Mouse (Mus musculus) limb, embryonic 11.5 days (tissue): Measurements from ENCODE around the gene Mamdc4. TPM values are rescaled to one million over a fixed set of nuclear protein-coding genes. Genes with fewer than 3 reads are reported as not detected.
A peak's percentile ranks its signal among the peaks of the same experiment; 100 is the strongest.

Experiments
- ATAC-seq: fragments of 200-750 bp; cut with Nextera tagmentation; 2 replicates; pipeline ENCODE4 v1.8.0; 2017; ENCODE audit warnings: low read depth; ENCODE audit not compliant: insufficient number of reproducible peaks, low FRiP score, low TSS enrichment
- DNase-seq: peaks from one replicate; pipeline ENCODE4 v3.0.0-alpha.2; 2015; ENCODE audit warnings: low spot score
- H3K27ac ChIP-seq: fragments of 300-500 bp; sonication (generic); replicated peaks from 2 replicates; pipeline ENCODE4 v1.5.1; 2014; ENCODE audit warnings: low read depth, mild to moderate bottlenecking, low read length
- H3K27me3 ChIP-seq: fragments of 300-500 bp; sonication (generic); 2 replicates; pipeline ENCODE4 v1.6.1; 2014; ENCODE audit warnings: mild to moderate bottlenecking, low read length, mixed read lengths; ENCODE audit not compliant: control insufficient read depth, insufficient read depth
- H3K36me3 ChIP-seq: fragments of 300-500 bp; sonication (generic); 2 replicates; pipeline ENCODE4 v1.6.1; 2014; ENCODE audit warnings: mild to moderate bottlenecking, low read length, moderate library complexity, mixed read lengths; ENCODE audit not compliant: control insufficient read depth, insufficient read depth
- H3K4me1 ChIP-seq: fragments of 300-500 bp; sonication (generic); 2 replicates; pipeline ENCODE4 v1.6.1; 2014; ENCODE audit warnings: low read length, mixed read lengths; ENCODE audit not compliant: control insufficient read depth, insufficient read depth
- H3K4me2 ChIP-seq: fragments of 300-500 bp; sonication (generic); 2 replicates; pipeline ENCODE4 v1.6.1; 2014; ENCODE audit warnings: low read depth, mild to moderate bottlenecking, moderate library complexity; ENCODE audit not compliant: severe bottlenecking
- H3K4me3 ChIP-seq: fragments of 300-500 bp; sonication (generic); 2 replicates; pipeline ENCODE4 v1.5.1; 2014; ENCODE audit warnings: low read depth, low read length
- H3K9ac ChIP-seq: fragments of 300-500 bp; sonication (generic); 2 replicates; pipeline ENCODE4 v1.6.1; 2014; ENCODE audit warnings: mild to moderate bottlenecking, low read length
- H3K9me3 ChIP-seq: fragments of 300-500 bp; sonication (generic); 2 replicates; pipeline ENCODE4 v1.6.1; 2016; ENCODE audit warnings: low read length; ENCODE audit not compliant: control insufficient read depth
- WGBS: fragments of 180-500 bp; shearing (Covaris S2); extraction: QIAGEN DNeasy Blood & Tissue Kit; methylation state at CpG from one replicate; pipeline ENCODE4 v1.1.7; 2014; 5-methylcytosine and 5-hydroxymethylcytosine counted together
- polyA plus RNA-seq: library from polyadenylated mRNA; unstranded; fragments of >200 nt; fragmentation: Nextera tagmentation; extraction: Ambion mirVana; gene quantifications from 2 replicates; pipeline ENCODE4 v1.2.1, GENCODE M21; 2014

The Mamdc4 gene
- polyA plus RNA-seq, result 3.1 and 7.0 TPM in 2 replicates

DNA sequence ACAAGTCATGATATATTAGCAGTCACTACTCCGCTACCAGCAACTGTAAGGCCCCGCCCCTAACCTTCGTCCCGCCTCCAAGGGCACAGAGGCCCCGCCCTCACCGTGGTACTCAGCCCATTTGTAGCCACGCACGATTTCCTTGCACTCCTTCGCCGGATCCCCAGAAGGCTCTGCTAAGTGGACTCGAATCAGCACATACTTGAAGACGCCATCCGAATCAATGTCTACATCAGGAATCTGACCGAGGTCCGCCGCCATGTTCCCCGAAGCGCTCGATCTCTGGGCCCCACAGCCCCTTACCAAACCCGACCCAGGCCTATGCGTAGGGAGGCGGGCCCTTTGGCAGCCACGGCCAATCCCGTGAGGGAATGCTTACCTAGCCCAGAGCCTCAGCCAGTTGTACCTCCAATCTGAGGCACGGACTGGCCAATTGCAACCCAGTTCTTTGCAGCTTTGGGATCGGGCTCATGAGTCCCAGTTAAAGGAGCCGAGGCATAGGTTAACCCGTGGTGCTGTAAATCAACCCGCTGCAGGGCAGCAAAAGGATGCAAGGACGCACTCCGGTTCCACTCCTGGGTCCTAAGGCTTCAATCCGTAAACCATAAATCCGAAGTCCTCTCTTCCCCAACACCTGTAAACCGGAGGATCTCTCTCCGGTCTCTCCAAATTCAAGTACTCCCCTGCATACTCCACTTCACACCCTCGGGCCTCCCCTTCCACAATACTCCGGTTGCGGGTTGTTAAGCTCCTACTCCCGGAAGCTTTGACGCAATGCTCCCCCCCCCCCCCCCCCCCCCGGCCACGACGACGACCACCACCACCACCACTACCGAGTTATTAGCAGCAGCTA lies at the start of gene Mamdc4, which contains the start of gene Phpt1:
Gene Mamdc4, minus strand, starts transcription at position 267 of the 853 bp plus-strand sequence.
Gene Phpt1, minus strand, starts transcription at position 646 of the 853 bp plus-strand sequence.
- WGBS, result under 1% methylated on average over 41 of the region's 45 CpGs
- ATAC-seq, result peak; percentile 94

GRCm38 (mm10) chr2:25621229-25622200 lies 46.9 kb upstream of the Mamdc4 start, which contains the start of gene Tmem141:
TSS of gene Tmem141 (minus strand) at chr2:25622005.
- Histone ChIP-seq H3K27ac (no peak within 1 kb of the TSS), H3K4me3 (peak within 1 kb of the TSS; percentile 42), H3K27me3 (peaks cover 16% of the 10 kb centered on the region), H3K36me3 (no peaks in the 10 kb centered on the region), H3K9me3 (no peaks in the 10 kb centered on the region), H3K4me2 (peak within 1 kb of the TSS; percentile 64), H3K4me1 (no peaks in the 10 kb centered on the region), H3K9ac (peak within 1 kb of the TSS; percentile 49)
- ATAC-seq (peak; percentile 93), DNase-seq (peak; percentile 84)
- 6% methylated on average over 34 of the region's 34 CpGs for WGBS

More for the DNA sequence above, at the start of gene Mamdc4, which contains the start of gene Phpt1:
- peak; percentile 97 for DNase-seq
- Histone ChIP-seq H3K4me1 (peaks cover 27% of the 10 kb centered on the region), H3K27me3 (peaks cover 38% of the 10 kb centered on the region), H3K4me2 (peak within 1 kb of the TSS; percentile 76), H3K4me3 (peak within 1 kb of the TSS; percentile 44), H3K9me3 (no peaks in the 10 kb centered on the region), H3K36me3 (no peaks in the 10 kb centered on the region), H3K9ac (peak within 1 kb of the TSS; percentile 71), H3K27ac (peak within 1 kb of the TSS; percentile 17; the same call in 1 of the 2 replicates)

GRCm38 (mm10) chr2:25620852-25621228 lies 46.2 kb upstream of the Mamdc4 start:
- no peaks in the 10 kb centered on the region for H3K9me3 ChIP-seq
- no peak overlapping the region for H3K27ac ChIP-seq
- peaks cover 23% of the 10 kb centered on the region for H3K27me3 ChIP-seq
- ATAC-seq (no peak), DNase-seq (no peak)
- H3K4me3 ChIP-seq, result no peak overlapping the region
- H3K4me1 ChIP-seq, result 0 out of 2 replicates have a peak, but pooled peaks cover 3% of the 10 kb centered on the region
- H3K36me3 ChIP-seq, result no peaks in the 10 kb centered on the region
- H3K4me2 ChIP-seq, result no peak overlapping the region
- WGBS, result 89% methylated on average over 4 of the region's 4 CpGs
- H3K9ac ChIP-seq, result no peak overlapping the region

- DNase-seq (no peak), ATAC-seq (no peak)
- Histone ChIP-seq H3K27me3 (peaks cover 27% of the 10 kb centered on the region), H3K9ac (no peak overlapping the region), H3K4me3 (no peak overlapping the region), H3K9me3 (no peaks in the 10 kb centered on the region), H3K4me2 (no peak overlapping the region), H3K27ac (no peak overlapping the region), H3K4me1 (0 out of 2 replicates have a peak, but pooled peaks cover 3% of the 10 kb centered on the region), H3K36me3 (no peaks in the 10 kb centered on the region)
- WGBS, result 81% methylated on average over 6 of the region's 6 CpGs
These were observed 45.7 kb upstream of the Mamdc4 start for GRCm38 (mm10) chr2:25620386-25620785.

DNA sequence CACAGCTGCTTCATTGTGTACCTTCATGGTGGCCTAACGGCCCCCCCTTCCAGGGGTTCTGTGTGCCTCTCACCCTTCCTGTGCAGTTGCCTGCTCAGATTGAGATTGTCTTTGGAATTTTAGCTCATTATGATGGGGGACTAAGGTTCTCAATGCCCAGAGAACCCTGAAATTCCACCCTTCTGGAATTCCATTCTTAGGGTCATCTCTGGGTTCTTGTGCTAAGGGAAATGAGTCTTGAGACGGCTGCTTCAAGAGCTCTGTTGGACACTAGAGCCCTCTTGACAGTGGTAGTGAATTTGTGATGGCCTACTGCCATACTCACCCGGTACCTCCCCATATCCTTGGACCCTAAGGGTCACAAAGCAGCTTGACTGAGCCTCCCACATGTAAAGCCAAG lies 42.9 kb upstream of the Mamdc4 start, which contains the start of gene Ccdc183:
Gene Ccdc183, minus strand, starts transcription at position 101 of the 400 bp plus-strand sequence.
- no peaks in the 10 kb centered on the region for H3K9me3 ChIP-seq
- 0 out of 2 replicates have a peak, but pooled peaks cover 3% of the 10 kb centered on the region for H3K4me1 ChIP-seq
- H3K4me3 ChIP-seq, result no peak within 1 kb of the TSS
- H3K4me2 ChIP-seq, result no peak within 1 kb of the TSS
- no peak within 1 kb of the TSS for H3K9ac ChIP-seq
- peaks cover 38% of the 10 kb centered on the region for H3K27me3 ChIP-seq
- no peak for ATAC-seq
- 79% methylated on average over 3 of the region's 3 CpGs for WGBS
- H3K36me3 ChIP-seq, result no peaks in the 10 kb centered on the region
- DNase-seq, result no peak
- no peak within 1 kb of the TSS for H3K27ac ChIP-seq

- WGBS, result 19% methylated on average over 22 of the region's 22 CpGs
- ATAC-seq, result no peak
- Histone ChIP-seq H3K4me1 (0 out of 2 replicates have a peak, but pooled peaks cover 3% of the 10 kb centered on the region), H3K4me3 (no peak overlapping the region), H3K9ac (0 out of 2 replicates have a peak overlapping the region, but pooled peaks have one; percentile 40), H3K27ac (no peak overlapping the region), H3K9me3 (no peaks in the 10 kb centered on the region), H3K4me2 (peak overlapping the region; percentile 10; the same call in 1 of the 2 replicates), H3K27me3 (peaks cover 38% of the 10 kb centered on the region), H3K36me3 (no peaks in the 10 kb centered on the region)
- DNase-seq, result peak; percentile 28
These were observed 41.8 kb upstream of the Mamdc4 start for GRCm38 (mm10) chr2:25616398-25616797.

GRCm38 (mm10) chr2:25608671-25609070 lies 34.0 kb upstream of the Mamdc4 start:
- peak; percentile 2; the same call in 1 of the 2 replicates for ATAC-seq
- H3K4me3 ChIP-seq, result peak overlapping the region; percentile 99
- H3K9ac ChIP-seq, result peak overlapping the region; percentile 98
- peak overlapping the region; percentile 93; the same call in 1 of the 2 replicates for H3K27ac ChIP-seq
- peaks cover 6% of the 10 kb centered on the region; the same call in 1 of the 2 replicates for H3K27me3 ChIP-seq
- H3K36me3 ChIP-seq, result no peaks in the 10 kb centered on the region
- H3K4me1 ChIP-seq, result peaks cover 3% of the 10 kb centered on the region
- no peak for DNase-seq
- peak overlapping the region; percentile 53; the same call in 1 of the 2 replicates for H3K4me2 ChIP-seq
- H3K9me3 ChIP-seq, result no peaks in the 10 kb centered on the region
- WGBS, result 65% methylated on average over 10 of the region's 10 CpGs
